Mouse (Mus musculus) embryonic fibroblast, embryonic 13.5 days (primary cell): ENCODE measurements around the gene Zfyve16.

Experiments used
- CTCF ChIP-seq: IDR thresholded peaks from 2 replicates; pipeline ENCODE4 v1.5.1; 2011; ENCODE audit warnings: mild to moderate bottlenecking, control low read depth, low read length, moderate library complexity, borderline replicate concordance; ENCODE audit not compliant: insufficient read depth
- POLR2A ChIP-seq: IDR thresholded peaks from 2 replicates; pipeline ENCODE4 v1.6.1; 2011; ENCODE audit warnings: low read depth, mild to moderate bottlenecking, control low read depth, low read length, moderate library complexity

DNA sequence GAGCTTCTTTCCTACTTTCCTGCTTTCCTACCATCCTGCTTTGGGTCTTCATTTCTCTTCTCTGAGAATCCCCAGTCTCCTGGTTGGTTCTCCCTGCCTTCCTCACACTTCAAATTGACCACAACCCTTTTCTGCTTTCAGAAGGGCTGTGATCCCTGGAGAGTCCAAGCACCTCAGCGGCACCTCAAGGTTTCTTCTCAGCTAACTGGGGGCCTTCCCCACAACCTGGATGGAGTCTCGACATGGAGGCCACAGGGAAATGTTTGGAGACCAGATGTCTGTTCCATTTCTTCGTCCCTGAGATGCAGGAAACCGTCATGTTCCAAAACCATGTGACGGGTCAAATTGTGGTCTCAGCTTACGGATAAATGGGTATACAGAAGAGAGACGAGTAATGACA lies 83.8 kb downstream of the Zfyve16 start:
- TF ChIP-seq CTCF, result no peak
- no peak for TF ChIP-seq POLR2A
